Mouse (Mus musculus) intestine, embryonic 16.5 days (tissue): ENCODE measurements around the gene Fstl4. TPM values are rescaled to one million over a fixed set of nuclear protein-coding genes. Genes with fewer than 3 reads are reported as not detected.

Experiments
- ATAC-seq: fragments of 200-750 bp; cut with Nextera tagmentation; 2 replicates; pipeline ENCODE4 v1.8.0; 2017; ENCODE audit warnings: moderate TSS enrichment, moderate library complexity
- H3K27ac ChIP-seq: fragments of 300-500 bp; sonication (generic); 2 replicates; pipeline ENCODE4 v1.5.1; 2014; ENCODE audit warnings: mild to moderate bottlenecking, low read length
- H3K27me3 ChIP-seq: fragments of 300-500 bp; sonication (generic); replicated peaks from 2 replicates; pipeline ENCODE4 v1.6.1; 2014; ENCODE audit warnings: low read length, control low read depth, mixed read lengths; ENCODE audit not compliant: control insufficient read depth, insufficient read depth
- H3K36me3 ChIP-seq: fragments of 300-500 bp; sonication (generic); 2 replicates; pipeline ENCODE4 v1.6.1; 2014; ENCODE audit warnings: low read length, control low read depth; ENCODE audit not compliant: control insufficient read depth, insufficient read depth
- H3K4me1 ChIP-seq: fragments of 300-500 bp; sonication (generic); 2 replicates; pipeline ENCODE4 v1.6.1; 2014; ENCODE audit warnings: low read length, control low read depth, mixed read lengths; ENCODE audit not compliant: control insufficient read depth, insufficient read depth
- H3K4me2 ChIP-seq: fragments of 300-500 bp; sonication (generic); 2 replicates; pipeline ENCODE4 v1.6.1; 2014; ENCODE audit warnings: low read depth, low read length, control low read depth
- H3K4me3 ChIP-seq: fragments of 300-500 bp; sonication (generic); 2 replicates; pipeline ENCODE4 v1.5.1; 2014; ENCODE audit warnings: mild to moderate bottlenecking, low read length
- H3K9ac ChIP-seq: fragments of 300-500 bp; sonication (generic); 2 replicates; pipeline ENCODE4 v1.6.1; 2014; ENCODE audit warnings: low read depth, low read length
- H3K9me3 ChIP-seq: fragments of 300-500 bp; sonication (generic); 2 replicates; pipeline ENCODE4 v1.6.1; 2016; ENCODE audit warnings: low read length, control low read depth; ENCODE audit not compliant: control insufficient read depth
- WGBS: fragments of 180-500 bp; shearing (Covaris S2); extraction: QIAGEN DNeasy Blood & Tissue Kit; methylation state at CpG from one replicate; pipeline ENCODE4 v1.1.7; 2014; 5-methylcytosine and 5-hydroxymethylcytosine counted together
- polyA plus RNA-seq: library from polyadenylated mRNA; unstranded; fragments of >200 nt; fragmentation: Nextera tagmentation; extraction: Ambion mirVana; gene quantifications from 2 replicates; pipeline ENCODE4 v1.2.1, GENCODE M21; 2015

Gene Fstl4
- polyA plus RNA-seq, 1 experiment from 2014 or later: 6.1 TPM

- ATAC-seq: no peak
Measured at GRCm38 (mm10) chr11:52919231-52919960, 155.0 kb downstream of the Fstl4 start.

GRCm38 (mm10) chr11:52924196-52924595 lies 159.8 kb downstream of the Fstl4 start:
- WGBS: 76% methylated on average over 2 of the region's 2 CpGs
- no peak overlapping the region for H3K4me3 ChIP-seq
- H3K4me2 ChIP-seq: no peak overlapping the region
- no peaks in the 10 kb centered on the region for H3K36me3 ChIP-seq
- no peak for ATAC-seq
- no peaks in the 10 kb centered on the region for H3K27me3 ChIP-seq
- no peaks in the 10 kb centered on the region for H3K9me3 ChIP-seq
- no peak overlapping the region for H3K9ac ChIP-seq
- H3K27ac ChIP-seq: no peak overlapping the region
- no peaks in the 10 kb centered on the region for H3K4me1 ChIP-seq

More at GRCm38 (mm10) chr11:52919231-52919960, 155.0 kb downstream of the Fstl4 start:
- Histone ChIP-seq H3K4me3 (no peak overlapping the region), H3K4me1 (no peaks in the 10 kb centered on the region), H3K9ac (no peak overlapping the region), H3K27me3 (no peaks in the 10 kb centered on the region), H3K27ac (no peak overlapping the region), H3K36me3 (no peaks in the 10 kb centered on the region), H3K9me3 (no peaks in the 10 kb centered on the region), H3K4me2 (no peak overlapping the region)
- WGBS: 39% methylated on average over 15 of the region's 15 CpGs

GRCm38 (mm10) chr11:52928321-52928720 lies 163.9 kb downstream of the Fstl4 start:
- Histone ChIP-seq H3K4me2 (no peak overlapping the region), H3K36me3 (no peaks in the 10 kb centered on the region), H3K9me3 (no peaks in the 10 kb centered on the region), H3K9ac (no peak overlapping the region), H3K4me1 (no peaks in the 10 kb centered on the region), H3K27ac (no peak overlapping the region), H3K27me3 (no peaks in the 10 kb centered on the region), H3K4me3 (no peak overlapping the region)
- no peak for ATAC-seq
- 92% methylated on average over 4 of the region's 4 CpGs for WGBS

GRCm38 (mm10) chr11:52939336-52940070 lies 175.1 kb downstream of the Fstl4 start:
- Histone ChIP-seq H3K4me1 (no peaks in the 10 kb centered on the region), H3K9ac (no peak overlapping the region), H3K36me3 (no peaks in the 10 kb centered on the region), H3K27me3 (no peaks in the 10 kb centered on the region), H3K4me2 (no peak overlapping the region), H3K27ac (no peak overlapping the region), H3K9me3 (no peaks in the 10 kb centered on the region), H3K4me3 (no peak overlapping the region)
- WGBS: 69% methylated on average over 12 of the region's 12 CpGs
- ATAC-seq: no peak

GRCm38 (mm10) chr11:52942967-52943366 lies 178.5 kb downstream of the Fstl4 start:
- Histone ChIP-seq H3K27me3 (no peaks in the 10 kb centered on the region), H3K27ac (no peak overlapping the region), H3K9ac (no peak overlapping the region), H3K4me3 (no peak overlapping the region), H3K4me2 (no peak overlapping the region), H3K36me3 (no peaks in the 10 kb centered on the region), H3K9me3 (no peaks in the 10 kb centered on the region), H3K4me1 (no peaks in the 10 kb centered on the region)
- WGBS: 73% methylated on average over 6 of the region's 6 CpGs
- ATAC-seq: no peak

- ATAC-seq: no peak
- H3K27me3 ChIP-seq: no peaks in the 10 kb centered on the region
Measured at GRCm38 (mm10) chr11:52954995-52955394, 190.6 kb downstream of the Fstl4 start.

GRCm38 (mm10) chr11:52968809-52969208 lies 204.4 kb downstream of the Fstl4 start:
- Histone ChIP-seq H3K4me3 (no peak overlapping the region), H3K4me1 (no peaks in the 10 kb centered on the region), H3K9me3 (no peaks in the 10 kb centered on the region), H3K9ac (no peak overlapping the region), H3K36me3 (no peaks in the 10 kb centered on the region), H3K27me3 (no peaks in the 10 kb centered on the region), H3K27ac (no peak overlapping the region), H3K4me2 (no peak overlapping the region)
- ATAC-seq: no peak
- WGBS: 67% methylated on average over 9 of the region's 9 CpGs

More at GRCm38 (mm10) chr11:52954995-52955394, 190.6 kb downstream of the Fstl4 start:
- Histone ChIP-seq H3K27ac (no peak overlapping the region), H3K4me1 (no peaks in the 10 kb centered on the region), H3K4me3 (no peak overlapping the region), H3K4me2 (no peak overlapping the region), H3K9me3 (no peaks in the 10 kb centered on the region), H3K9ac (no peak overlapping the region), H3K36me3 (no peaks in the 10 kb centered on the region)
- 90% methylated on average over 3 of the region's 3 CpGs for WGBS

GRCm38 (mm10) chr11:52970396-52970795 lies 206.0 kb downstream of the Fstl4 start:
- H3K4me2 ChIP-seq: no peak overlapping the region
- no peak overlapping the region for H3K4me3 ChIP-seq
- no peaks in the 10 kb centered on the region for H3K4me1 ChIP-seq
- H3K9me3 ChIP-seq: no peaks in the 10 kb centered on the region
- H3K36me3 ChIP-seq: no peaks in the 10 kb centered on the region
- H3K27me3 ChIP-seq: no peaks in the 10 kb centered on the region
- no peak overlapping the region for H3K27ac ChIP-seq
- 78% methylated on average over 6 of the region's 6 CpGs for WGBS
- H3K9ac ChIP-seq: no peak overlapping the region
- ATAC-seq: no peak

- H3K4me1 ChIP-seq: no peaks in the 10 kb centered on the region
- H3K36me3 ChIP-seq: no peaks in the 10 kb centered on the region
- H3K27ac ChIP-seq: no peak overlapping the region
- H3K27me3 ChIP-seq: no peaks in the 10 kb centered on the region
- no peaks in the 10 kb centered on the region for H3K9me3 ChIP-seq
- no peak overlapping the region for H3K4me2 ChIP-seq
- no peak for ATAC-seq
- 84% methylated on average over 8 of the region's 8 CpGs for WGBS
- no peak overlapping the region for H3K9ac ChIP-seq
- no peak overlapping the region for H3K4me3 ChIP-seq
Measured at GRCm38 (mm10) chr11:52986986-52987385, 222.6 kb downstream of the Fstl4 start.
